Mouse (Mus musculus): ENCODE data around the gene Borcs5. TPM values are rescaled to one million over a fixed set of nuclear protein-coding genes. Genes with fewer than 3 reads are reported as not detected.

The Borcs5 gene
- total and polyA plus RNA-seq, 3 experiments: 10.2 to 16.4 (median 10.4) TPM

DNA sequence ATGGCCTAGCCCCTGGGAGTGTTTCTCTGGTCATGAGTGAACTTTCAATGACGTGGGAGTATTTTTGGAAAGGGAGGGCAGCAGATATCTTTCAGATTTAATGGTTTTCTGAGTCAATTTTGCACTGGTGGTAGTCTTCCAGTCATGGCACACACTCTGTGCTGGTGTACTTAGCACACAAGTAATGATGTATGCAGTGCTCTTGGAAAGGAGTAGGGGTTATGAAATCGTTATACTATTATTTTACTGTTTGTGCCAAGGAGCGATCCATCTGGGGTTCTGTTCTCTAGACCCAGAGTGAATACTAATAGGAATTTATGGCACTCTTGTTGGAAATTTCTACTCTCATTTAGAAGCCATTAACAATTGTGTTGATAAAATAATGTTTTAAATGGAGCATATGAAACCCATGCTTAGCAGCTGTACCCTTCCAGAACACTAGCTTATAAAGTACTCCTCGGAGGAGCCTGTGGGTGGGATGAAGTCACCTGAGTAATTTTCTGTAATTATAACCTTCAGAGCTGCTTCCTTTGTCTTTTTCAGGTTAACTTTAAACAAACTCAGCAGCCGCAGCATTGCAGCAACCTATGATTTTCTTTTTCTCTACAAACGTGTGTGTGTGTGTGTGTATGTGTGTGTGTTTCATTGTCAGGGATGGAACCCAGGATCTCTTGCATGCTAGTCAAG is 30.0 kb downstream of the Borcs5 start:
- H3K9ac ChIP-seq (ENCODE audit: insufficient read depth, low read depth): no peak overlapping the region
- H3K9me3 ChIP-seq (replicated peaks; ENCODE audit: low read length): no peaks in the 10 kb centered on the region
- H3K27ac ChIP-seq (ENCODE audit: insufficient read depth, low read depth): no peak overlapping the region
- dilution Hi-C loops (cut with MboI; ENCODE audit: extremely low pct_ligation_motif_present, extremely low pct_unique_long_range_greater_than_20kb, low sequenced_read_pairs) (no loop called here), in situ Hi-C loops (cut with MboI; ENCODE audit: low pct_ligation_motif_present, low pct_unique_long_range_greater_than_20kb, low sequenced_read_pairs) (loop anchor here (5.0 kb wide), 1 partner anchor 158 kb away; no protein-coding TSS in a partner anchor)
- no peak for DNase-seq (ENCODE audit: extremely low read depth)
- peak overlapping the region; percentile 67 for H3K4me2 ChIP-seq (ENCODE audit: insufficient read depth, low read depth, poor library complexity, severe bottlenecking)
- peaks cover 7 to 24% of the 10 kb centered on the region in 2 experiments for H3K4me1 ChIP-seq (ENCODE audit: control insufficient read depth in 1 of 2, insufficient read depth in 2 of 2)
- no peaks in the 10 kb centered on the region for H3K27me3 ChIP-seq (replicated peaks)
- H3K4me3 ChIP-seq (replicated peaks in 1 of 3; ENCODE audit: low read depth in 2 of 3, low read length in 2 of 3, poor library complexity in 1 of 3): no peak overlapping the region
- TF ChIP-seq BHLHE40 (IDR thresholded peaks at IDR 0.05; ENCODE audit: low read depth, low read length) (no peak), CHD1 (IDR thresholded peaks at IDR 0.05; ENCODE audit: low read depth, low read length) (no peak), MAZ (IDR thresholded peaks at IDR 0.05; ENCODE audit: low read depth, low read length) (no peak), IRF4 (IDR thresholded peaks at IDR 0.05; ENCODE audit: low read depth, low read length) (no peak), ZKSCAN1 (IDR thresholded peaks at IDR 0.05; ENCODE audit: borderline replicate concordance, low read depth, low read length) (no peak), RCOR1 (conservative IDR thresholded peaks at IDR 0.05; ENCODE audit: low read depth, low read length) (no peak), GABPA (IDR thresholded peaks at IDR 0.05; ENCODE audit: insufficient replicate concordance, low read depth, low read length) (no peak), UBTF (IDR thresholded peaks at IDR 0.05; ENCODE audit: low read depth, low read length) (no peak), NRF1 (IDR thresholded peaks at IDR 0.05; ENCODE audit: low read depth, low read length) (no peak), MXI1 (IDR thresholded peaks at IDR 0.05; ENCODE audit: low read depth, low read length) (no peak), POLR2A (IDR thresholded peaks at IDR 0.05; ENCODE audit: low read depth, low read length) (no peak), E2F4 (IDR thresholded peaks at IDR 0.05; ENCODE audit: insufficient replicate concordance, low read depth, low read length) (no peak), ZNF384 (IDR thresholded peaks at IDR 0.05; ENCODE audit: low read depth, low read length) (no peak), TCF12 (IDR thresholded peaks at IDR 0.05; ENCODE audit: low read depth, low read length) (no peak), NELFE (IDR thresholded peaks at IDR 0.05; ENCODE audit: low read depth, low read length) (no peak), EP300 (IDR thresholded peaks at IDR 0.05; ENCODE audit: low read length) (no peak)
- H3K36me3 ChIP-seq (replicated peaks in 1 of 2; ENCODE audit: control insufficient read depth in 1 of 2, insufficient read depth in 1 of 2, low read length in 1 of 2): no peaks in the 10 kb centered on the region
- no peaks in the 10 kb centered on the region for H3K79me2 ChIP-seq (replicated peaks; ENCODE audit: control insufficient read depth, extremely low read depth, insufficient read depth, poor library complexity, severe bottlenecking)

DNA sequence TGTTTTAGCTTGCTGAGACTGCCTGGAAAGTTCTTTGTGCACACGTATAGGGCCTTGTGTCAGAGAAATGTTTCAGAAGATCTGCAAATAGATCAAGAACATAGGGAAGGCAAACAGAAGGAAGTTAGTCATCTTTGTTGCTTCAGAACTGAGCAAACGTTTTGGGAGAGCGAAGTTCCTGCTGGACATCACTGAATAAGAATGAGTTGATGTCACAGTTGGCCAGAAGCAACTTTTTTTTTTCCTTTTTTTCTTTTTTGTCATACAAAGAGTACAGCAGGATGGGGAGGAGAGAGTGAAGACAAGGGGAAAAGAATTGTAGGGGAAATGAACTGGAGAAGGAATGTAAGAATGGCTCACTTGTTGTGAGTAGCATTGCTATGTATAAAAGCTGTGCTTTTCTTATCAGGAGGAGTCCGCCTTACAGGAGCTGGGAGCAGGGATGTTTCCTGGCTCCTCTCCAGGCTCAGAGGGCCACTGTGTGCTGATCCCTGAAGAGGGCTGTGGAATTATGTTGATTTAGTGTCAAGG is 31.6 kb downstream of the Borcs5 start:
- H3K4me2 ChIP-seq (ENCODE audit: insufficient read depth, low read depth, poor library complexity, severe bottlenecking): no peak overlapping the region
- H3K9me3 ChIP-seq (replicated peaks; ENCODE audit: low read length): no peaks in the 10 kb centered on the region
- H3K4me1 ChIP-seq (ENCODE audit: control insufficient read depth in 1 of 2, insufficient read depth in 2 of 2): peaks cover 7 to 24% of the 10 kb centered on the region in 2 experiments
- H3K9ac ChIP-seq (ENCODE audit: insufficient read depth, low read depth): no peak overlapping the region
- H3K79me2 ChIP-seq (replicated peaks; ENCODE audit: control insufficient read depth, extremely low read depth, insufficient read depth, poor library complexity, severe bottlenecking): no peaks in the 10 kb centered on the region
- dilution Hi-C loops (cut with MboI; ENCODE audit: extremely low pct_ligation_motif_present, extremely low pct_unique_long_range_greater_than_20kb, low sequenced_read_pairs): no loop called here
- DNase-seq (ENCODE audit: extremely low read depth): no peak
- H3K4me3 ChIP-seq (replicated peaks in 1 of 3; ENCODE audit: low read depth in 2 of 3, low read length in 2 of 3, poor library complexity in 1 of 3): no peak overlapping the region
- H3K27ac ChIP-seq (ENCODE audit: insufficient read depth, low read depth): no peak overlapping the region
- TF ChIP-seq MXI1 (IDR thresholded peaks at IDR 0.05; ENCODE audit: low read depth, low read length): no peak
- TF ChIP-seq ZKSCAN1 (IDR thresholded peaks at IDR 0.05; ENCODE audit: borderline replicate concordance, low read depth, low read length): no peak
- TF ChIP-seq MAFK (IDR thresholded peaks at IDR 0.05; ENCODE audit: insufficient replicate concordance, low read length): no peak
- TF ChIP-seq MAZ (IDR thresholded peaks at IDR 0.05; ENCODE audit: low read depth, low read length): no peak
- no peak for TF ChIP-seq UBTF (IDR thresholded peaks at IDR 0.05; ENCODE audit: low read depth, low read length)
- no peak for TF ChIP-seq ZNF384 (IDR thresholded peaks at IDR 0.05; ENCODE audit: low read depth, low read length)
- no peak for TF ChIP-seq POLR2AphosphoS2 (IDR thresholded peaks at IDR 0.05; ENCODE audit: low read depth, low read length)
- no peak for TF ChIP-seq CTCF (conservative IDR thresholded peaks at IDR 0.05 in 1 of 2, IDR thresholded peaks at IDR 0.05 in 1 of 2; ENCODE audit: low read depth in 2 of 2, low read length in 2 of 2)
- no peaks in the 10 kb centered on the region for H3K36me3 ChIP-seq (replicated peaks in 1 of 2; ENCODE audit: control insufficient read depth in 1 of 2, insufficient read depth in 1 of 2, low read length in 1 of 2)
- in situ Hi-C loops (cut with MboI; ENCODE audit: low pct_ligation_motif_present, low pct_unique_long_range_greater_than_20kb, low sequenced_read_pairs): no loop called here
- no peaks in the 10 kb centered on the region for H3K27me3 ChIP-seq (replicated peaks)
